ENCODE assay signal across 14 mouse cellular contexts in the genomic region with DNA sequence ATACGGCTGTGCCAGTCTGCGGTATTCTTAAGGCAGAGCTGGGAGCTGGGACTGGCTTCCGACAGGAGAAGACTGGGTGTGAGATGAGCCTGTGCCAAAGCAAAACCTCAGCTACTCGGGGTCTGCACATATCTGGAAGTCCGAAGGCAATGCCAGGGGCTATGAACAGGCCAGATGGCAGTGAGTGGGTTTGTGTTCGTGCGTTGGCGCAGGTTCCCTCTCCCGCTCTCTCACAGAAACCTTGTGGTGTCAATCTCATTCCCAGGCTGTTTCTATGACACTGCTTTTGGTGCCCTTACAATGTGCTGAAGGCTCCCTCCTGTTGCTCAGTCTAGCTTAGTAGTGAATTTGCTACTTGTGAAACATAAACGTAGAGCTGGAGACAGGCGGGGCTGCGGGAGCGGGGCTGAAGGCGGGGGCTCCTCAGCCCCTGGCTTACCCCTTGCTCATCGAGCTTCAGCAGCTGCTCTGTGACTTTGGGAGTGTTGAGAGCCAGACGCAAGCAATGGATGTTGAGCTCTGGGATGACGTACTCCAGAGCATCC.
DNase-seq lines count a peak whose midpoint lies in the region; ATAC-seq and TF ChIP-seq lines count a peak whose summit lies in the region.
"Had no signal": no experiment of that assay in that cellular context is flagged by ENCODE, and none has a peak within 500 bp of the region (broad histone marks: within the 10 kb centered on the region; RNA-seq: fewer than 3 reads in every experiment).

No protein-coding gene starts in this region.

- peak overlapping the region; percentile 14; the same call in 1 of the 2 replicates for H3K27ac ChIP-seq in hindbrain, embryonic 14.5 days
- no peak overlapping the region for H3K27ac ChIP-seq in hindbrain, embryonic 10.5 days
- peak overlapping the region; percentile 45 for H3K27ac ChIP-seq in forebrain, postnatal 0 days (ENCODE audit: low read depth, low read length)
- H3K27ac ChIP-seq: limb, embryonic 15.5 days had no signal

- no peaks in the 10 kb centered on the region; the same call in 1 of the 2 replicates for H3K4me1 ChIP-seq in hindbrain, embryonic 14.5 days (replicated peaks; ENCODE audit: control insufficient read depth, insufficient read depth, low read length)
- H3K4me1 ChIP-seq in hindbrain, embryonic 10.5 days (replicated peaks), result peaks cover 13% of the 10 kb centered on the region; the same call in 1 of the 2 replicates
- peaks cover 8% of the 10 kb centered on the region; the same call in 1 of the 2 replicates for H3K4me1 ChIP-seq in forebrain, postnatal 0 days (ENCODE audit: insufficient read depth)

- DNase-seq in hindbrain, embryonic 14.5 days (ENCODE audit: low spot score), result no peak
- no peak for DNase-seq in hindbrain, embryonic 10.5 days (ENCODE audit: low spot score)
- peak; percentile 31 for DNase-seq in MN1 (ENCODE audit: low spot score)
- peak; percentile 85 for DNase-seq in forebrain, postnatal 0 days
- peak; percentile 70 to 77 for DNase-seq in layer of hippocampus, postnatal 14 days (ENCODE audit: low spot score in 2 of 2)
- DNase-seq in embryo, embryonic 9.5 days (ENCODE audit: extremely low spot score), result no peak
- DNase-seq in spleen, adult 18-20 months, result no peak
- no peak for DNase-seq in spleen, postnatal 14 days (ENCODE audit: low spot score in 2 of 2)
- DNase-seq: heart, adult 11 months; kidney, postnatal 14 days had no signal

- H3K9me3 ChIP-seq in hindbrain, embryonic 14.5 days (ENCODE audit: control insufficient read depth, low read length), result no peaks in the 10 kb centered on the region
- H3K9me3 ChIP-seq in hindbrain, embryonic 10.5 days, result no peaks in the 10 kb centered on the region
- no peaks in the 10 kb centered on the region for H3K9me3 ChIP-seq in forebrain, postnatal 0 days (ENCODE audit: low read length)
- H3K9me3 ChIP-seq: limb, embryonic 15.5 days had no signal

- no peaks in the 10 kb centered on the region for H3K27me3 ChIP-seq in hindbrain, embryonic 14.5 days (ENCODE audit: control insufficient read depth, insufficient read depth, low read length)
- H3K27me3 ChIP-seq in hindbrain, embryonic 10.5 days (ENCODE audit: insufficient read depth, poor library complexity, severe bottlenecking), result no peaks in the 10 kb centered on the region
- no peaks in the 10 kb centered on the region for H3K27me3 ChIP-seq in forebrain, postnatal 0 days (ENCODE audit: insufficient read depth, low read length)
- H3K27me3 ChIP-seq: CH12.LX; limb, embryonic 15.5 days had no signal

- TF ChIP-seq CTCF in forebrain, postnatal 0 days (IDR thresholded peaks at IDR 0.05; ENCODE audit: low read depth), result no peak

- no peak overlapping the region for H3K4me3 ChIP-seq in hindbrain, embryonic 14.5 days (replicated peaks; ENCODE audit: low read length)
- H3K4me3 ChIP-seq in hindbrain, embryonic 10.5 days, result no peak overlapping the region
- H3K4me3 ChIP-seq in forebrain, postnatal 0 days (ENCODE audit: low read depth, low read length), result no peak overlapping the region
- H3K4me3 ChIP-seq: erythroblast, embryonic 14.5 days; limb, embryonic 15.5 days had no signal

- WGBS in hindbrain, embryonic 14.5 days, result 84% methylated on average over 17 of the region's 17 CpGs
- WGBS in hindbrain, embryonic 10.5 days, result 91% methylated on average over 17 of the region's 17 CpGs
- WGBS in forebrain, postnatal 0 days, result 55% methylated on average over 17 of the region's 17 CpGs

- H3K36me3 ChIP-seq in hindbrain, embryonic 14.5 days (replicated peaks; ENCODE audit: control insufficient read depth, insufficient read depth), result peaks cover 37% of the 10 kb centered on the region
- peaks cover 44% of the 10 kb centered on the region for H3K36me3 ChIP-seq in hindbrain, embryonic 10.5 days
- H3K36me3 ChIP-seq in forebrain, postnatal 0 days (ENCODE audit: insufficient read depth), result peaks cover 17% of the 10 kb centered on the region

- no peak for ATAC-seq in hindbrain, embryonic 14.5 days (ENCODE audit: low FRiP score)
- ATAC-seq in forebrain, postnatal 0 days, result peak; percentile 87
- ATAC-seq: lung, postnatal 0 days had no signal

- no peak overlapping the region for H3K9ac ChIP-seq in hindbrain, embryonic 14.5 days
- no peak overlapping the region for H3K9ac ChIP-seq in forebrain, postnatal 0 days
- H3K9ac ChIP-seq: limb, embryonic 15.5 days had no signal

- no peak overlapping the region for H3K4me2 ChIP-seq in hindbrain, embryonic 14.5 days (replicated peaks)
- H3K4me2 ChIP-seq in forebrain, postnatal 0 days (ENCODE audit: low read depth), result no peak overlapping the region
- H3K4me2 ChIP-seq: limb, embryonic 15.5 days had no signal

Comparison
In these comparisons a context has a peak if more than half of its experiments do, and no peak if none do; other contexts are left out.
1. DNase-seq: peak in MN1 (single experiment), forebrain, postnatal 0 days (single experiment) and layer of hippocampus, postnatal 14 days (2 of 2); none in hindbrain, embryonic 14.5 days (single experiment), hindbrain, embryonic 10.5 days (single experiment), embryo, embryonic 9.5 days (single experiment), spleen, adult 18-20 months (0 of 2) and spleen, postnatal 14 days (0 of 2).